Comparison of ENCODE assay signal across 21 mouse cellular contexts in the genomic region with DNA sequence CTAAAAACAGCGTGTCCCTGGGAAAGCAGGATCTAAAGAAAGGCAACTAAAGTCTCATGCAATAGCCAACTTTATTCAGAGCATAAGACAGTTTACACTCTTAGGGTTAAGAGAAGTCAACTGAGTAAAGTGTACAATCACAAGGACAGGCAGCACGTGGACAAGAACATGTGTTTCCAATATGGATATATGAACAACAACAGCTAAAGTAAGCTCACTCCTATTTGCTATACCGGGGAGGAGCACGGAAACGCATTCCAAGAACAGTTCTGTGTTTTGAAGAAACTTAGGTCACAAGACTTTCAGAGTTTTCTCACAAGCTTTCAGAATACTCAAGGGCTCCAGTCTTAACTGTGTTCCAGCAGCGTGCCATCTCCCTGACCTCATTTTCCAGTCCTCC. TPM values are rescaled to one million over a fixed set of nuclear protein-coding genes. Genes with fewer than 3 reads are reported as not detected.
A peak's percentile ranks its signal among the peaks of the same experiment; 100 is the strongest.
DNase-seq lines count a peak whose midpoint lies in the region; ATAC-seq and TF ChIP-seq lines count a peak whose summit lies in the region.
"Had no signal": no experiment of that assay in that cellular context is flagged by ENCODE, and none has a peak within 500 bp of the region (broad histone marks: within the 10 kb centered on the region; RNA-seq: fewer than 3 reads in every experiment).

No protein-coding gene starts in this region.

- no peak for ATAC-seq in hindbrain, embryonic 11.5 days (ENCODE audit: low FRiP score)
- ATAC-seq in hindbrain, postnatal 0 days, result no peak
- ATAC-seq in midbrain, embryonic 11.5 days (ENCODE audit: low FRiP score), result no peak
- no peak for ATAC-seq in midbrain, embryonic 14.5 days (ENCODE audit: low FRiP score, low TSS enrichment)
- no peak for ATAC-seq in embryonic facial prominence, embryonic 13.5 days (ENCODE audit: insufficient number of reproducible peaks, insufficient read depth, low FRiP score, low TSS enrichment, low read depth)
- no peak for ATAC-seq in limb, embryonic 15.5 days (ENCODE audit: insufficient number of reproducible peaks, low FRiP score, low TSS enrichment, low read depth)
- no peak for ATAC-seq in liver, postnatal 0 days
- ATAC-seq: activated CD4-positive, CD25-positive, alpha-beta regulatory T cell, adult 4 months; forebrain, embryonic 14.5 days; intestine, postnatal 0 days had no signal

- no peak overlapping the region for H3K27ac ChIP-seq in hindbrain, embryonic 11.5 days (ENCODE audit: low read depth, low read length)
- no peak overlapping the region for H3K27ac ChIP-seq in hindbrain, postnatal 0 days
- no peak overlapping the region for H3K27ac ChIP-seq in midbrain, embryonic 11.5 days (ENCODE audit: low read depth, low read length)
- no peak overlapping the region for H3K27ac ChIP-seq in midbrain, embryonic 14.5 days (replicated peaks; ENCODE audit: low read depth, low read length)
- peak overlapping the region; percentile 68 for H3K27ac ChIP-seq in embryonic facial prominence, embryonic 13.5 days
- H3K27ac ChIP-seq in limb, embryonic 15.5 days, result 0 out of 2 replicates have a peak overlapping the region, but pooled peaks have one; percentile 22
- H3K27ac ChIP-seq in liver, postnatal 0 days (ENCODE audit: low read depth), result no peak overlapping the region

- no peak for TF ChIP-seq CTCF in hindbrain, postnatal 0 days (IDR thresholded peaks at IDR 0.05; ENCODE audit: low read depth)
- TF ChIP-seq CTCF in liver, postnatal 0 days (IDR thresholded peaks at IDR 0.05; ENCODE audit: low read depth), result no peak

- peak; percentile 3 for DNase-seq in hindbrain, embryonic 11.5 days (ENCODE audit: low spot score)
- no peak for DNase-seq in hindbrain, postnatal 0 days (ENCODE audit: low spot score)
- peak; percentile 85 for DNase-seq in midbrain, embryonic 11.5 days (ENCODE audit: low spot score, missing footprints)
- DNase-seq in midbrain, embryonic 14.5 days, result no peak
- DNase-seq in gastrocnemius, postnatal 10 days, result no peak
- DNase-seq in liver, postnatal 0 days, result no peak
- DNase-seq: adrenal gland, postnatal 14 days; cerebellum, adult 8-10 months; gastrocnemius, postnatal 25 days; heart, postnatal 4 days; kidney, postnatal 25 days; layer of hippocampus, postnatal 36 days; lung, postnatal 36 days had no signal

- no peak overlapping the region for H3K9ac ChIP-seq in hindbrain, embryonic 11.5 days (ENCODE audit: low read depth, low read length)
- no peak overlapping the region for H3K9ac ChIP-seq in hindbrain, postnatal 0 days (replicated peaks; ENCODE audit: low read length)
- no peak overlapping the region for H3K9ac ChIP-seq in midbrain, embryonic 11.5 days (ENCODE audit: low read length)
- H3K9ac ChIP-seq in midbrain, embryonic 14.5 days (replicated peaks; ENCODE audit: low read length), result no peak overlapping the region
- H3K9ac ChIP-seq in embryonic facial prominence, embryonic 13.5 days, result peak overlapping the region; percentile 16; the same call in 1 of the 2 replicates
- no peak overlapping the region for H3K9ac ChIP-seq in limb, embryonic 15.5 days
- H3K9ac ChIP-seq in liver, postnatal 0 days (replicated peaks), result no peak overlapping the region

- no peak overlapping the region for H3K4me2 ChIP-seq in hindbrain, embryonic 11.5 days (replicated peaks; ENCODE audit: low read depth, low read length)
- no peak overlapping the region for H3K4me2 ChIP-seq in hindbrain, postnatal 0 days (ENCODE audit: low read depth, low read length)
- H3K4me2 ChIP-seq in midbrain, embryonic 11.5 days, result no peak overlapping the region
- H3K4me2 ChIP-seq in midbrain, embryonic 14.5 days (ENCODE audit: low read length), result no peak overlapping the region
- peak overlapping the region; percentile 20; the same call in 1 of the 2 replicates for H3K4me2 ChIP-seq in embryonic facial prominence, embryonic 13.5 days
- no peak overlapping the region for H3K4me2 ChIP-seq in limb, embryonic 15.5 days
- no peak overlapping the region for H3K4me2 ChIP-seq in liver, postnatal 0 days (ENCODE audit: low read depth, low read length)

- H3K4me3 ChIP-seq in hindbrain, embryonic 11.5 days (ENCODE audit: low read depth, low read length), result no peak overlapping the region
- H3K4me3 ChIP-seq in hindbrain, postnatal 0 days (ENCODE audit: low read length), result no peak overlapping the region
- H3K4me3 ChIP-seq in midbrain, embryonic 11.5 days (ENCODE audit: low read depth, low read length), result no peak overlapping the region
- H3K4me3 ChIP-seq in midbrain, embryonic 14.5 days (replicated peaks; ENCODE audit: low read depth, low read length), result no peak overlapping the region
- H3K4me3 ChIP-seq in embryonic facial prominence, embryonic 13.5 days, result no peak overlapping the region
- no peak overlapping the region for H3K4me3 ChIP-seq in limb, embryonic 15.5 days
- H3K4me3 ChIP-seq in liver, postnatal 0 days (ENCODE audit: low read depth, low read length), result no peak overlapping the region
- H3K4me3 ChIP-seq: midbrain, embryonic 10.5 days had no signal

- H3K27me3 ChIP-seq in hindbrain, embryonic 11.5 days (ENCODE audit: control insufficient read depth, insufficient read depth, low read length), result no peaks in the 10 kb centered on the region
- no peaks in the 10 kb centered on the region for H3K27me3 ChIP-seq in hindbrain, postnatal 0 days (ENCODE audit: insufficient read depth, low read length)
- H3K27me3 ChIP-seq in midbrain, embryonic 11.5 days (ENCODE audit: control insufficient read depth, insufficient read depth, low read length), result no peaks in the 10 kb centered on the region
- no peaks in the 10 kb centered on the region for H3K27me3 ChIP-seq in midbrain, embryonic 14.5 days (ENCODE audit: control insufficient read depth, insufficient read depth, low read length)
- no peaks in the 10 kb centered on the region for H3K27me3 ChIP-seq in embryonic facial prominence, embryonic 13.5 days
- no peaks in the 10 kb centered on the region for H3K27me3 ChIP-seq in limb, embryonic 15.5 days
- no peaks in the 10 kb centered on the region for H3K27me3 ChIP-seq in liver, postnatal 0 days (ENCODE audit: insufficient read depth, low read length)
- H3K27me3 ChIP-seq: CH12.LX had no signal

- WGBS in hindbrain, embryonic 11.5 days, result 32% methylated on average over 6 of the region's 6 CpGs
- WGBS in hindbrain, postnatal 0 days, result 44% methylated on average over 6 of the region's 6 CpGs
- 48% methylated on average over 6 of the region's 6 CpGs for WGBS in midbrain, embryonic 11.5 days
- 47% methylated on average over 6 of the region's 6 CpGs for WGBS in midbrain, embryonic 14.5 days
- 22% methylated on average over 6 of the region's 6 CpGs for WGBS in embryonic facial prominence, embryonic 13.5 days
- 24% methylated on average over 6 of the region's 6 CpGs for WGBS in limb, embryonic 15.5 days
- WGBS in liver, postnatal 0 days (ENCODE audit: insufficient replicate concordance), result 46% methylated on average over 6 of the region's 6 CpGs

- H3K4me1 ChIP-seq in hindbrain, embryonic 11.5 days (replicated peaks; ENCODE audit: control insufficient read depth, insufficient read depth, low read length), result no peaks in the 10 kb centered on the region
- H3K4me1 ChIP-seq in hindbrain, postnatal 0 days (ENCODE audit: insufficient read depth, low read length), result no peaks in the 10 kb centered on the region
- H3K4me1 ChIP-seq in midbrain, embryonic 11.5 days (ENCODE audit: control insufficient read depth, insufficient read depth, low read length), result peaks cover 6% of the 10 kb centered on the region; the same call in 1 of the 2 replicates
- no peaks in the 10 kb centered on the region for H3K4me1 ChIP-seq in midbrain, embryonic 14.5 days (ENCODE audit: control insufficient read depth, insufficient read depth, low read length)
- peaks cover 15% of the 10 kb centered on the region for H3K4me1 ChIP-seq in embryonic facial prominence, embryonic 13.5 days
- H3K4me1 ChIP-seq in limb, embryonic 15.5 days, result 0 out of 2 replicates have a peak, but pooled peaks cover 4% of the 10 kb centered on the region
- no peaks in the 10 kb centered on the region for H3K4me1 ChIP-seq in liver, postnatal 0 days (ENCODE audit: insufficient read depth)

- H3K9me3 ChIP-seq in hindbrain, embryonic 11.5 days (ENCODE audit: control insufficient read depth, low read length), result no peaks in the 10 kb centered on the region
- H3K9me3 ChIP-seq in hindbrain, postnatal 0 days (ENCODE audit: low read length), result no peaks in the 10 kb centered on the region
- H3K9me3 ChIP-seq in midbrain, embryonic 11.5 days (ENCODE audit: control insufficient read depth, low read length), result no peaks in the 10 kb centered on the region
- no peaks in the 10 kb centered on the region for H3K9me3 ChIP-seq in midbrain, embryonic 14.5 days (ENCODE audit: control insufficient read depth, low read length)
- no peaks in the 10 kb centered on the region for H3K9me3 ChIP-seq in embryonic facial prominence, embryonic 13.5 days
- H3K9me3 ChIP-seq in limb, embryonic 15.5 days, result no peaks in the 10 kb centered on the region
- no peaks in the 10 kb centered on the region for H3K9me3 ChIP-seq in liver, postnatal 0 days (ENCODE audit: low read length)
- H3K9me3 ChIP-seq: midbrain, embryonic 10.5 days had no signal

- no peak for TF ChIP-seq EP300 in liver, postnatal 0 days (IDR thresholded peaks at IDR 0.05; ENCODE audit: low read depth)

- no peaks in the 10 kb centered on the region for H3K36me3 ChIP-seq in hindbrain, embryonic 11.5 days (ENCODE audit: control insufficient read depth, insufficient read depth, low read length)
- no peaks in the 10 kb centered on the region for H3K36me3 ChIP-seq in hindbrain, postnatal 0 days (ENCODE audit: insufficient read depth, low read length)
- no peaks in the 10 kb centered on the region for H3K36me3 ChIP-seq in midbrain, embryonic 11.5 days (ENCODE audit: control insufficient read depth, insufficient read depth, low read length)
- H3K36me3 ChIP-seq in midbrain, embryonic 14.5 days (ENCODE audit: control insufficient read depth, insufficient read depth, low read length), result no peaks in the 10 kb centered on the region
- no peaks in the 10 kb centered on the region for H3K36me3 ChIP-seq in embryonic facial prominence, embryonic 13.5 days
- H3K36me3 ChIP-seq in limb, embryonic 15.5 days, result no peaks in the 10 kb centered on the region
- H3K36me3 ChIP-seq in liver, postnatal 0 days (replicated peaks; ENCODE audit: insufficient read depth, low read length), result no peaks in the 10 kb centered on the region
- H3K36me3 ChIP-seq: midbrain, embryonic 10.5 days had no signal

RNA-seq across cellular contexts. Expression of gene Ddx10, which starts 10.3 kb away (rescaled TPM):
- 33.5 and 34.2 TPM in 2 replicates for polyA plus RNA-seq in hindbrain, embryonic 11.5 days (2014; fragmentation: Nextera tagmentation; extraction: Ambion mirVana)
- total RNA-seq in hindbrain, postnatal 0 days (2014; rRNA removed), result 6.8 and 6.9 TPM in 2 replicates
- polyA plus RNA-seq in hindbrain, postnatal 0 days (2015; fragmentation: Nextera tagmentation; extraction: Ambion mirVana), result 18.9 and 22.1 TPM in 2 replicates
- polyA plus RNA-seq in midbrain, embryonic 11.5 days (2014; fragmentation: Nextera tagmentation; extraction: Ambion mirVana), result 30.7 and 38.2 TPM in 2 replicates
- polyA plus RNA-seq in midbrain, embryonic 14.5 days (2014; fragmentation: Nextera tagmentation; extraction: Ambion mirVana), result 22.1 and 24.7 TPM in 2 replicates
- polyA plus RNA-seq in embryonic facial prominence, embryonic 13.5 days (2015; fragmentation: Nextera tagmentation; extraction: Ambion mirVana), result 28.4 and 28.7 TPM in 2 replicates
- polyA plus RNA-seq in limb, embryonic 15.5 days (2015; fragmentation: Nextera tagmentation; extraction: Ambion mirVana), result 25.2 and 26.3 TPM in 2 replicates
- 10 to 100 TPM; 10.5 to 12.3 TPM for total RNA-seq in gastrocnemius, postnatal 10 days (2021)
- 8.8 TPM in 2 replicates for polyA plus RNA-seq in liver, postnatal 0 days (2015; fragmentation: Nextera tagmentation; extraction: Ambion mirVana)

RNA-seq across cellular contexts. Expression of gene Exph5, which starts 43.3 kb away (rescaled TPM):
- polyA plus RNA-seq in hindbrain, embryonic 11.5 days (2014; fragmentation: Nextera tagmentation; extraction: Ambion mirVana), result 0.66 and 1.7 TPM in 2 replicates
- total RNA-seq in hindbrain, postnatal 0 days (2014; rRNA removed), result 0.86 and 0.99 TPM in 2 replicates
- polyA plus RNA-seq in hindbrain, postnatal 0 days (2015; fragmentation: Nextera tagmentation; extraction: Ambion mirVana), result 0.36 and 0.47 TPM in 2 replicates
- 0.70 TPM in 2 replicates for polyA plus RNA-seq in midbrain, embryonic 11.5 days (2014; fragmentation: Nextera tagmentation; extraction: Ambion mirVana)
- polyA plus RNA-seq in midbrain, embryonic 14.5 days (2014; fragmentation: Nextera tagmentation; extraction: Ambion mirVana), result 0.23 and 0.79 TPM in 2 replicates
- polyA plus RNA-seq in embryonic facial prominence, embryonic 13.5 days (2015; fragmentation: Nextera tagmentation; extraction: Ambion mirVana), result 1.5 and 1.6 TPM in 2 replicates
- 2.6 and 2.7 TPM in 2 replicates for polyA plus RNA-seq in limb, embryonic 15.5 days (2015; fragmentation: Nextera tagmentation; extraction: Ambion mirVana)
- under 1 TPM; 0.85 to 0.95 TPM for total RNA-seq in gastrocnemius, postnatal 10 days (2021)
- 0.18 and 0.36 TPM in 2 replicates for polyA plus RNA-seq in liver, postnatal 0 days (2015; fragmentation: Nextera tagmentation; extraction: Ambion mirVana)
- total RNA-seq: CH12.LX, MEL had no signal

Comparison
In these comparisons a context has a peak if more than half of its experiments do, and no peak if none do; other contexts are left out.
1. DNase-seq: peak in hindbrain, embryonic 11.5 days (single experiment) and midbrain, embryonic 11.5 days (single experiment); none in hindbrain, postnatal 0 days (single experiment), midbrain, embryonic 14.5 days (single experiment), gastrocnemius, postnatal 10 days (single experiment) and liver, postnatal 0 days (single experiment).
2. H3K27ac ChIP-seq: peak in embryonic facial prominence, embryonic 13.5 days (single experiment) and limb, embryonic 15.5 days (single experiment); none in hindbrain, embryonic 11.5 days (single experiment), hindbrain, postnatal 0 days (single experiment), midbrain, embryonic 11.5 days (single experiment), midbrain, embryonic 14.5 days (single experiment) and liver, postnatal 0 days (single experiment).